Comparison of ENCODE assay signal across 17 mouse cellular contexts in the genomic region with DNA sequence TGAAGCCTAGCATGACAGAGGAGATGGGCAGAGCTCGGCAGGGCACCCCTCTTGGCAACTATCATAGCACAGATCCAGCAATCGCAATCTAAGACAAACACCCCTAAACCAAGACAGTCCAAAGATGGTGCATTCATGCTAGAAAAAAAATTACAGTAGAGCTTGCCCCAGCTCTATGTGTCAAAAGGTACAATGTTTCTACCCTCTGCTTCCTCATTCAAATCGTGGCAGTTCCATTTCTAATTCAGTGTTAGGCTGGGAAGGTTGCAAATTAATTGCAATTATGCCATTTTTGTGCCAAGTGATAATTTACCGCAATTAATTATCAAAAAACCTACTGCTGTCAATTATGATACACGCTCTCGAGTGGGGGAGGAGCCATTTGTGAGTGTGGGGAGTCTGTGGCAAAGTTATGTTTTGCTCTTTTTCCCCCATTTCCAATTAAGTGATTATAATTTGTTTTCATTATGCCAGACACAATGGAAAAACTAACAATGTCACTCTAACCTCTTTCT.
"Had no signal": no experiment of that assay in that cellular context is flagged by ENCODE, and none has a peak within 500 bp of the region (broad histone marks: within the 10 kb centered on the region; RNA-seq: fewer than 3 reads in every experiment).

No protein-coding gene starts in this region.

- H3K9ac ChIP-seq: kidney, embryonic 15.5 days; limb, embryonic 13.5 days; liver, embryonic 12.5 days; liver, embryonic 15.5 days; lung, embryonic 15.5 days; stomach, embryonic 15.5 days had no signal

- H3K9me3 ChIP-seq: kidney, embryonic 15.5 days; limb, embryonic 13.5 days; liver, embryonic 12.5 days; liver, embryonic 15.5 days; lung, embryonic 15.5 days; stomach, embryonic 15.5 days had no signal

- DNase-seq: kidney, adult 8-10 months; kidney, postnatal 10 days; kidney, postnatal 36 days; layer of hippocampus, postnatal 36 days; left cerebral cortex, postnatal 4 days; liver; midbrain, embryonic 14.5 days; right cerebral cortex, postnatal 25 days; spleen, adult 18-20 months; thymus, postnatal 25 days had no signal

- H3K4me3 ChIP-seq: kidney, embryonic 15.5 days; limb, embryonic 13.5 days; liver, embryonic 12.5 days; liver, embryonic 15.5 days; lung, embryonic 15.5 days; stomach, embryonic 15.5 days had no signal

- H3K4me1 ChIP-seq: liver, embryonic 12.5 days; liver, embryonic 15.5 days; stomach, embryonic 15.5 days had no signal

- H3K4me2 ChIP-seq: kidney, embryonic 15.5 days; limb, embryonic 13.5 days; liver, embryonic 12.5 days; liver, embryonic 15.5 days; lung, embryonic 15.5 days; midbrain, embryonic 11.5 days; stomach, embryonic 15.5 days had no signal

- H3K36me3 ChIP-seq: kidney, embryonic 15.5 days; limb, embryonic 13.5 days; liver, embryonic 12.5 days; liver, embryonic 15.5 days; lung, embryonic 15.5 days; stomach, embryonic 15.5 days had no signal

- ATAC-seq: liver, embryonic 12.5 days had no signal

- H3K27me3 ChIP-seq: liver, embryonic 15.5 days; lung, embryonic 15.5 days; stomach, embryonic 15.5 days had no signal

- H3K27ac ChIP-seq: kidney, embryonic 15.5 days; limb, embryonic 13.5 days; liver, embryonic 12.5 days; liver, embryonic 15.5 days; lung, embryonic 15.5 days; stomach, embryonic 15.5 days had no signal
